Mouse (Mus musculus): ENCODE measurements around the gene Zbp1. TPM values are rescaled to one million over a fixed set of nuclear protein-coding genes. Genes with fewer than 3 reads are reported as not detected.
A peak's percentile ranks its signal among the peaks of the same experiment; 100 is the strongest.

Zbp1 gene
- polyA plus RNA-seq, 1 experiment from 2014 or later: 0.70 TPM

DNA sequence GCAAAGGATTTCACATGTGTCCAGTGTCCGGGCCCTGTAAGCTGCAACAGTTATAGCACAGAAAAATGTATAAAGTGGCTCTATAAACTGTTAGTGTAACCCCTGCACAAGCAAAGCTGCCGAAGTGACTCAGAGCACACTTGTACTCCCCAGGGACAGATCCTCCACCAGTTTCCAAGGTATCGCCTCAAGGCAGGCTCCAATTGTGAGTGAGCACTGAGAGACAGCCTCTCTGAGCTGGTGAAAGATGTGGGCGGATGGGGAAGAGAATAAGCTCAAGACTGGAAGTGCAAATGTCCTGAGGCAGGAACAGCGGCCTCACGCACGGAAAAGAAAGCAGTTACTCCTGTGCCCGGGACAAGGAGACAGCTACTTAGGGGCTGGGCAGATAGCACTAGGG lies 31.2 kb upstream of the Zbp1 start:
- no peaks in the 10 kb centered on the region for H3K36me3 ChIP-seq (ENCODE audit: control insufficient read depth, insufficient read depth, low read length)
- H3K4me2 ChIP-seq (ENCODE audit: low read depth, low read length): no peak overlapping the region
- H3K4me3 ChIP-seq (replicated peaks; ENCODE audit: low read length): no peak overlapping the region
- ATAC-seq (ENCODE audit: insufficient read depth, low FRiP score): no peak
- no peak overlapping the region for H3K9ac ChIP-seq (ENCODE audit: low read length)
- no peaks in the 10 kb centered on the region for H3K27me3 ChIP-seq (ENCODE audit: control insufficient read depth, insufficient read depth, low read length)
- WGBS: 67% methylated on average over 8 of the region's 8 CpGs
- peaks cover 80% of the 10 kb centered on the region for H3K4me1 ChIP-seq (ENCODE audit: control insufficient read depth, insufficient read depth, low read length)
- no peaks in the 10 kb centered on the region for H3K9me3 ChIP-seq (replicated peaks; ENCODE audit: control insufficient read depth, low read length)
- H3K27ac ChIP-seq (ENCODE audit: low read length): peak overlapping the region; percentile 39; the same call in 1 of the 2 replicates

DNA sequence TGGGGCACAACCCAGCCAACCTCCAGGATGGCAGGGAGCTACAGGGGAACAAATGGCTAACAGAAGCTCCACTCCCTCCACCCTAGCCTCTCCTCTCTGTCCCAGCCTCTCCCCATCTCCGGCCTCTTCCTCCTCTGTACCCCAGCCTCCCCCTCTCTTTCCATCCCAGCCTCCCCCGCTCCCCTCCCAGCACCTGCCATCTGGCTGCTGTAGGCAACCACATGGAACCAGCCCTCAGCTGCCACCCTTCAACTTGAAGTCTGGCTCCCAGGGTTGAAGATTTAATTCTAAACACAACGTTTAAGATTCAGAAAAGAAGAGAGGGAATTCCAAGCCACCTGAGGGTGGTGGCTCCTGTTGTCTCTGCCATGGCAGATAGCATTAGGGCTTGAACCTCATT lies 30.7 kb upstream of the Zbp1 start:
- Histone ChIP-seq H3K4me3 (replicated peaks; ENCODE audit: low read length) (no peak overlapping the region), H3K4me2 (ENCODE audit: low read depth, low read length) (no peak overlapping the region), H3K27ac (ENCODE audit: low read length) (no peak overlapping the region), H3K9me3 (replicated peaks; ENCODE audit: control insufficient read depth, low read length) (no peaks in the 10 kb centered on the region), H3K9ac (ENCODE audit: low read length) (no peak overlapping the region), H3K36me3 (ENCODE audit: control insufficient read depth, insufficient read depth, low read length) (no peaks in the 10 kb centered on the region), H3K4me1 (ENCODE audit: control insufficient read depth, insufficient read depth, low read length) (peaks cover 74% of the 10 kb centered on the region), H3K27me3 (ENCODE audit: control insufficient read depth, insufficient read depth, low read length) (no peaks in the 10 kb centered on the region)
- WGBS: 46% methylated on average over 3 of the region's 3 CpGs
- ATAC-seq (ENCODE audit: insufficient read depth, low FRiP score): no peak

DNA sequence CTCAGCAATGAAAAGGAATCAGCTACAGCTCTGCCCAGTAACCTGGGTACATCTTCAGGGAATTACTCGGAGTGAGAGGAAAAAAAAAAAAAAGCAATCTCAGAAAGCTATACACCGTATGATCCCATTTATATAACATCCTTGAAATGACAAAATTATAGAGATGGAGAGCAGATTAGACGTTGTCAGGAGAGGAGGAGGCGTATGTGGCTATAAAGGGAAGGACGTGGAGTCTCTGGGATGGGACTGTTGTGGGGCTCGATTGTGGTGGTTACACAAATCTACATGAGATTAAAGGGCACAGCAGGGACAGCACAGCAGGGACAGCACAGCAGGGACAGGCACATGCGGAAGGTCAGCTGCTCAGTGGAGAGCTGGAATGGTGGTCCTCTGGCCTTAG lies 30.1 kb upstream of the Zbp1 start:
- no peak for ATAC-seq (ENCODE audit: insufficient read depth, low FRiP score)
- H3K4me3 ChIP-seq (replicated peaks; ENCODE audit: low read length): no peak overlapping the region
- 75% methylated on average over 7 of the region's 7 CpGs for WGBS
- no peaks in the 10 kb centered on the region for H3K27me3 ChIP-seq (ENCODE audit: control insufficient read depth, insufficient read depth, low read length)
- H3K9ac ChIP-seq (ENCODE audit: low read length): no peak overlapping the region
- H3K4me1 ChIP-seq (ENCODE audit: control insufficient read depth, insufficient read depth, low read length): peaks cover 73% of the 10 kb centered on the region
- H3K9me3 ChIP-seq (replicated peaks; ENCODE audit: control insufficient read depth, low read length): no peaks in the 10 kb centered on the region
- H3K36me3 ChIP-seq (ENCODE audit: control insufficient read depth, insufficient read depth, low read length): no peaks in the 10 kb centered on the region
- no peak overlapping the region for H3K27ac ChIP-seq (ENCODE audit: low read length)
- H3K4me2 ChIP-seq (ENCODE audit: low read depth, low read length): no peak overlapping the region

DNA sequence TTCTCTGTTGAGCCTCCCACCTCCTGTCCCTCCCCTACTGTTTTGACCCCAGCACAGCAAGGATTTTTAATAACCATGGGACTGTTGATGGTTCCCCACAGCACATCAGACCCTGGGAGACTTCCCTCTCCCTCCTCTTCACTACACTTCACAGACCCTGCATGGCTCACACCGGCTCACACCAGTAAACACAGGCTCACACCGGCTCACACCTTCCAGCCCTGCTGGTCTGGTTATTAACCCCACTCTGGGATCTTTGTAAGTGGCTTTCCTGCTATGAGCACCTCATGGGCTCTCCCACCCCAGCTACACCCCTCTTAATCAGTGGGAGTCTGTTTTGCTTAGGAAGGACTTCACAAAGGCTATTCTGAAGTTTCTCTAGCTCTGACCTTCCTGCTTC lies 29.2 kb upstream of the Zbp1 start:
- Histone ChIP-seq H3K27ac (ENCODE audit: low read length) (0 out of 2 replicates have a peak overlapping the region, but pooled peaks have one; percentile 9), H3K9ac (ENCODE audit: low read length) (no peak overlapping the region), H3K4me1 (ENCODE audit: control insufficient read depth, insufficient read depth, low read length) (peaks cover 73% of the 10 kb centered on the region), H3K36me3 (ENCODE audit: control insufficient read depth, insufficient read depth, low read length) (no peaks in the 10 kb centered on the region), H3K9me3 (replicated peaks; ENCODE audit: control insufficient read depth, low read length) (no peaks in the 10 kb centered on the region), H3K27me3 (ENCODE audit: control insufficient read depth, insufficient read depth, low read length) (no peaks in the 10 kb centered on the region), H3K4me2 (ENCODE audit: low read depth, low read length) (no peak overlapping the region), H3K4me3 (replicated peaks; ENCODE audit: low read length) (no peak overlapping the region)
- ATAC-seq (ENCODE audit: insufficient read depth, low FRiP score): no peak
- 27% methylated on average over 2 of the region's 2 CpGs for WGBS

DNA sequence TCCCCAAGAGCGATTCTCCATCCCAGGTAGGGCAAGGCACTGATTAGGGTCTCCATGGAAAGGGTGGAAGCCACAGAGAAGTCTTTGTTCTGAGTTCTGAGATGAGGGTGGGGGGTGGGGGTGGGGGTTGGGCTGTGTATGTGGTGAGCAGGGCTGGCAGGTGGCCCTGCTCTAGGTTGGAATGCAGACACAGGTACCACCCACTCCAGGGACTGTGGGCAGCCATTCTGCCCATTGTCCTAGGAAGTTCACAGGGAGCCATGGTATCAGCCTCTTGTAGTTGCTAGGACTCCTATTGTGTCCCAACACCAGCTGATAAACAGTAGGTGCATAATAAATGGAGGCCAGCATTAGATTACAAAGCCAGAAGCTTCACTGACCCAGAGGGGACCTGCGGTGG lies 28.5 kb upstream of the Zbp1 start:
- no peak for ATAC-seq (ENCODE audit: insufficient read depth, low FRiP score)
- H3K27me3 ChIP-seq (ENCODE audit: control insufficient read depth, insufficient read depth, low read length): no peaks in the 10 kb centered on the region
- H3K27ac ChIP-seq (ENCODE audit: low read length): no peak overlapping the region
- no peaks in the 10 kb centered on the region for H3K36me3 ChIP-seq (ENCODE audit: control insufficient read depth, insufficient read depth, low read length)
- H3K9me3 ChIP-seq (replicated peaks; ENCODE audit: control insufficient read depth, low read length): no peaks in the 10 kb centered on the region
- H3K4me1 ChIP-seq (ENCODE audit: control insufficient read depth, insufficient read depth, low read length): peaks cover 71% of the 10 kb centered on the region
- 27% methylated on average over 2 of the region's 2 CpGs for whole genome bisulfite sequencing
- no peak overlapping the region for H3K4me3 ChIP-seq (replicated peaks; ENCODE audit: low read length)
- H3K9ac ChIP-seq (ENCODE audit: low read length): no peak overlapping the region
- no peak overlapping the region for H3K4me2 ChIP-seq (ENCODE audit: low read depth, low read length)

DNA sequence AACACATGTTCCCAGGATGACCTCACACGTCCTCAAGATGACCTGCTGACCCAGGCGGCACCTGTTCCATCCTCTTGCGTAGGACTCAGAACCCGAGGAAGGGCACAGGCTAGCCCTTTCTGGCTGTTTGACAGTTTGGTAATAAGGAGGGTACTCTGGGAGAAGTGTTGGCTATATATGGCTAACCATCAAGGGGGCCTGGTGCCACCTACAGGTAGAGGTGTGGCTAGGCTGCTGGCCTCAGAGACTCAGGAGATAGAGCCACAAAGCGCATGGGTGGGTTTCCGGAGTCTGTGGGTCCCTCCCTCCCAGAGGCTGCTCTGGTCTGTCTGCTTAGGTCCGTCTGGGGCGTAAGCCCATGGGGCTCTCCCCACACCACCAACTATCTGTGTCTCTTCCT lies 28.0 kb upstream of the Zbp1 start:
- no peak overlapping the region for H3K27ac ChIP-seq (ENCODE audit: low read length)
- 64% methylated on average over 8 of the region's 8 CpGs for WGBS

DNA sequence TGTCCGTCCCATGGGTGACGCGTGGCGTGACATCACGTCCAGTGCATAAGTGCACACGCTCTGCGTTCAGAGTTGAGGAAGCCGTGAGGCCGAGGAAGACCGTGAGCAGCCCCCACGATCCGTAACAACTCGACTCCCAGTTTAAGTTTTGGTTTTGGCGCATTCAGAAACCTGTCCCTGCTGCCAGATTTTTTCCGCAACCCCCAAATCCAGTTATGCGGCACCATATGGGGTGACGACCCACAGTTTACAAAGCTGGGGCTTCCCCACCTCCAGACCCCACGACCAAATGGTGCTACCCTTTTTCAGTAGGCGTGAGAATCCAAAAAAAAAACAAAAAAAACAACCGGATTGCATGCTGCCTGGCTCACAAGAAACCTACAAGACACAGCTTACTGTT lies 26.5 kb upstream of the Zbp1 start:
- peaks cover 57% of the 10 kb centered on the region for H3K4me1 ChIP-seq (ENCODE audit: control insufficient read depth, insufficient read depth, low read length)
- 84% methylated on average over 20 of the region's 20 CpGs for WGBS

More for the DNA sequence above, 28.0 kb upstream of the Zbp1 start:
- no peak overlapping the region for H3K9ac ChIP-seq (ENCODE audit: low read length)
- no peaks in the 10 kb centered on the region for H3K36me3 ChIP-seq (ENCODE audit: control insufficient read depth, insufficient read depth, low read length)
- H3K9me3 ChIP-seq (replicated peaks; ENCODE audit: control insufficient read depth, low read length): no peaks in the 10 kb centered on the region
- no peak for ATAC-seq (ENCODE audit: insufficient read depth, low FRiP score)
- H3K4me3 ChIP-seq (replicated peaks; ENCODE audit: low read length): no peak overlapping the region
- H3K27me3 ChIP-seq (ENCODE audit: control insufficient read depth, insufficient read depth, low read length): no peaks in the 10 kb centered on the region
- no peak overlapping the region for H3K4me2 ChIP-seq (ENCODE audit: low read depth, low read length)
- H3K4me1 ChIP-seq (ENCODE audit: control insufficient read depth, insufficient read depth, low read length): peaks cover 66% of the 10 kb centered on the region

DNA sequence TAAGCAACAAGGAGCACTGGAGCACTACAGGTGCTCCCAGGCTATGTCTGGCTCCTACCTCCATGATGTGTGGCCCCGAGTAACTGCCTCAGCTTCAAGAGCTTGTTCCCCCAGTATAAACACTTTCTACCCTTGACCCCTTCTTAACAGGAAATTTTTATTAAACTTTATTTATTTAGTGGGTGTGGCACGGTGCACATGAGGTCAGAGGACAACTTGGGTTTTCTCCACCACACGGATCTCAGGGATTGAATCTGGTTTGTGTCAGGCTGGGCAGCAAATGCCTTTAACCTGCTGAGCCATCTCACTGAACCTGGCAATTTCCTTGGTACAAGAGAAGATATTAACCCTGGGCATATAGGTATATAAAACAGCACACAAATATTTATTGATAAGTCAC lies 25.4 kb upstream of the Zbp1 start:
- H3K27ac ChIP-seq (ENCODE audit: low read length): no peak overlapping the region
- no peak for ATAC-seq (ENCODE audit: insufficient read depth, low FRiP score)
- WGBS: 39% methylated on average over 3 of the region's 3 CpGs
- no peaks in the 10 kb centered on the region for H3K9me3 ChIP-seq (replicated peaks; ENCODE audit: control insufficient read depth, low read length)
- no peaks in the 10 kb centered on the region for H3K27me3 ChIP-seq (ENCODE audit: control insufficient read depth, insufficient read depth, low read length)
- H3K4me3 ChIP-seq (replicated peaks; ENCODE audit: low read length): no peak overlapping the region
- H3K4me2 ChIP-seq (ENCODE audit: low read depth, low read length): no peak overlapping the region
- H3K36me3 ChIP-seq (ENCODE audit: control insufficient read depth, insufficient read depth, low read length): peaks cover 2% of the 10 kb centered on the region; the same call in 1 of the 2 replicates
- H3K9ac ChIP-seq (ENCODE audit: low read length): no peak overlapping the region
- peaks cover 50% of the 10 kb centered on the region for H3K4me1 ChIP-seq (ENCODE audit: control insufficient read depth, insufficient read depth, low read length)

More for the DNA sequence above, 26.5 kb upstream of the Zbp1 start:
- Histone ChIP-seq H3K4me2 (ENCODE audit: low read depth, low read length) (no peak overlapping the region), H3K4me3 (replicated peaks; ENCODE audit: low read length) (no peak overlapping the region), H3K9me3 (replicated peaks; ENCODE audit: control insufficient read depth, low read length) (no peaks in the 10 kb centered on the region), H3K27me3 (ENCODE audit: control insufficient read depth, insufficient read depth, low read length) (no peaks in the 10 kb centered on the region), H3K9ac (ENCODE audit: low read length) (no peak overlapping the region), H3K27ac (ENCODE audit: low read length) (no peak overlapping the region), H3K36me3 (ENCODE audit: control insufficient read depth, insufficient read depth, low read length) (peaks cover 2% of the 10 kb centered on the region; the same call in 1 of the 2 replicates)
- no peak for ATAC-seq (ENCODE audit: insufficient read depth, low FRiP score)

DNA sequence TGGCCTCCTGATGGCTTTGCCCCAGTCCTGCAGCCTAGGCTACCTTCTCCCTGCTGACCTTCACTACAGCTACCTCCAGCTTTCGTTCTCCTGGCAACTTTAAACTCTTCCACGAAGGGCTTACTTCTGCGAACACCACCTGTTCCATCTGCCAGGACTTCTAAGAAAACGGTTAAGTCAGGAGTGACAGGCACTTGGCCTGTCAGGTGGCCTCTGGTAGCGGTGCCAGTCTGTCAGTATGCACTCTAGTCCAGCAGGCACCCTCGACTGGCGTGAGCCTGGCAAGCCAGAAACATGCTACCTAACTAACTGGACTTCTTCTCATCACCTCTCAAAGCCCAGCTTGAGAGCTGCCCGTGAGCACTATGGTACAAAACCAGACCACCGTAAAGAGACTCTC lies 24.9 kb upstream of the Zbp1 start:
- no peaks in the 10 kb centered on the region for H3K9me3 ChIP-seq (replicated peaks; ENCODE audit: control insufficient read depth, low read length)
- H3K27me3 ChIP-seq (ENCODE audit: control insufficient read depth, insufficient read depth, low read length): no peaks in the 10 kb centered on the region
- peaks cover 55% of the 10 kb centered on the region for H3K4me1 ChIP-seq (ENCODE audit: control insufficient read depth, insufficient read depth, low read length)
- no peak overlapping the region for H3K4me2 ChIP-seq (ENCODE audit: low read depth, low read length)
- H3K36me3 ChIP-seq (ENCODE audit: control insufficient read depth, insufficient read depth, low read length): peaks cover 2% of the 10 kb centered on the region; the same call in 1 of the 2 replicates
- no peak for ATAC-seq (ENCODE audit: insufficient read depth, low FRiP score)
- WGBS: 66% methylated on average over 9 of the region's 9 CpGs
- no peak overlapping the region for H3K27ac ChIP-seq (ENCODE audit: low read length)
- no peak overlapping the region for H3K4me3 ChIP-seq (replicated peaks; ENCODE audit: low read length)
- H3K9ac ChIP-seq (ENCODE audit: low read length): no peak overlapping the region

DNA sequence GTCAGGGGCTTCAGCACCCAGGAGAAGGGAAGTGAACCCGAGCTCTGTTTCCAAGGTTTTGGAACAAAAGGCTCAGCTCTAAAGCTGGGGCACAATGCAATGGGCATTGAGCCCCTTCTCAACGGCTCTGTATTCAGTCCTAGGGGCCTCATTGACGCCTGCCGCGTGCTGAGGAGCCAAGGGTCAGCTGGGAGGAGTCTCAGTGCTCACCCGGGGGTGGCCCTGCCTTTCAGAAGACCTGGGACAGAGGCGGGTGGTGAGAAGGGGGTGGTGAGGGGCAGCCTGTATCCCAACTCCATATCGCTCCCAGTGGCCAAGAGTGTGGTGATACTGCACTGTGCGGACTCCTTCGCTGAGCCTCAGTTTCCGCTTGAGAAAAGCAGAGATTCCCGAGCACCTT lies 24.2 kb upstream of the Zbp1 start:
- no peaks in the 10 kb centered on the region for H3K9me3 ChIP-seq (replicated peaks; ENCODE audit: control insufficient read depth, low read length)
- WGBS: 33% methylated on average over 12 of the region's 12 CpGs
- no peak overlapping the region for H3K4me3 ChIP-seq (replicated peaks; ENCODE audit: low read length)
- H3K36me3 ChIP-seq (ENCODE audit: control insufficient read depth, insufficient read depth, low read length): peaks cover 2% of the 10 kb centered on the region; the same call in 1 of the 2 replicates
- H3K27ac ChIP-seq (ENCODE audit: low read length): no peak overlapping the region
- no peak overlapping the region for H3K4me2 ChIP-seq (ENCODE audit: low read depth, low read length)
- no peaks in the 10 kb centered on the region for H3K27me3 ChIP-seq (ENCODE audit: control insufficient read depth, insufficient read depth, low read length)
- peaks cover 55% of the 10 kb centered on the region for H3K4me1 ChIP-seq (ENCODE audit: control insufficient read depth, insufficient read depth, low read length)
- 0 out of 2 replicates have a peak, but pooled peaks have one; percentile 6 for ATAC-seq (ENCODE audit: insufficient read depth, low FRiP score)
- no peak overlapping the region for H3K9ac ChIP-seq (ENCODE audit: low read length)
